Mouse (Mus musculus): ENCODE results near the gene Cbx2.

- TF ChIP-seq POLR2A (IDR thresholded peaks at IDR 0.05; ENCODE audit: insufficient read depth, low read length): no peak
- no peak for TF ChIP-seq EP300 (IDR thresholded peaks at IDR 0.05; ENCODE audit: insufficient read depth, low read depth, low read length)
- peak; percentile 78 for TF ChIP-seq CTCF (IDR thresholded peaks at IDR 0.05; ENCODE audit: low read depth, low read length)
Observed at GRCm38 (mm10) chr11:118998540-118999265, 24.1 kb upstream of the Cbx2 start.
